Mouse (Mus musculus) ovary, postnatal 10 days (tissue): ENCODE measurements around the gene Nrg3.
"Not testable (repeated sequence)": the region's sequence is repeated elsewhere in the genome, so short reads cannot be mapped to it uniquely, and the experiment has no call there.

ENCODE experiments used
- DNase-seq: peaks from one replicate; pipeline ENCODE4 v3.0.0; 2022; ENCODE audit warnings: low spot score

Gene Nrg3

DNA sequence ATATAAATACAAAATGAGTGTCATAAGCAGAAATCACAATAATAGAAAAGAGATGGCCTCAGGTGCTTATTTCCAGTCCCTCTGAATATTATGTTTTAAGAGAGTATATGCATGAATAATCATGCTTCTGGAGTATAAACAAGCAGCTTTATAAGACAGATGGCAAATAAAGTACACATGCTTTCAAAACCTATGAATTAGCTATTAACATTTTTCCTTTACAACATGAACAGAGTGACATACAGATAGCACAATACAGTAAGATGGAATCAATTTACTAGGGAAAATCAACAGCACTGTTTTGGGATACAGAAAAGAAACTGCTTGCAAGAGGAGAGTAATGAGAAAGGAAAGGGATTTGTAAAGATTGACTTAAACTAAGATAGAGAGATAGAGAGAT lies 875.2 kb downstream of the Nrg3 start:
- no peak for DNase-seq

DNA sequence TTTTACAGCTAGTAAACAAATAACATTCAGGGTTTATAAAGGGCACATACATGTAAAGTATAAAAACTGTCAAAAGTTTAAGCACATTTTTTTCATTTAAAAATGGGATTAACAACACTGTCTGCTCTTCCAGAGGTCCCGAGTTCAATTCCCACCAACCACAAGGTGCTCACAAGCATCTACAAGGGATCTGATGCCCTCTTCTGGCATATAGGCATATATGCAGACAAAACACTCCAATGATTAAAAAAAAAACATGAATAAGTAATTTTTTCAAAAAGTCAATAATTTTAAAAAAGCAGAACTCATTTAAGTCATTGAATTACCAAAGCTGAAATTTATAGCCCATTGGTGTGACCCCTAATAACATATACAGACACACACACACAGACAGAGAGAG lies 878.6 kb downstream of the Nrg3 start:
- DNase-seq: no peak

- DNase-seq: no peak
These were observed 896.1 kb downstream of the Nrg3 start for GRCm38 (mm10) chr14:38576796-38577195.

- no peak for DNase-seq
These were observed 904.7 kb downstream of the Nrg3 start for GRCm38 (mm10) chr14:38568184-38568583.

DNA sequence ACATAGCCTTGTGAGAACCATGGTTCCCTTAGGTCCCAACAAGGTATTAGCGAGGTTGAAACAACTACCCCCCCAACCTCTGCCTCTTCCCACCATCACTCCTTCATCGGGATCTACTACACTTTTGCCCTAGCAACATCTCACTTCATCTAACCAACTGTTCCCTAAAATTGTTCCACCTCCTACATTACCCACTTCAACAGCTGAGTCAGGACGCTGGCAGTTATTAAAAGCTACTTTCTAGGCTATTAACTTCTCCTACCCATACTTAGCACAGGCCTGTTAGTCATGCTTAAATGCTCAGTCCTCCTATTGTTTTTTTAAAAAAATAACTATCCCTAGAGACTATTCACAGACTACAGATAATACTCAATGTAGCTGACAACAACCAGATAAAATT lies 906.7 kb downstream of the Nrg3 start:
- no peak for DNase-seq

- no peak for DNase-seq
These were observed 918.3 kb downstream of the Nrg3 start for GRCm38 (mm10) chr14:38554636-38555035.

DNA sequence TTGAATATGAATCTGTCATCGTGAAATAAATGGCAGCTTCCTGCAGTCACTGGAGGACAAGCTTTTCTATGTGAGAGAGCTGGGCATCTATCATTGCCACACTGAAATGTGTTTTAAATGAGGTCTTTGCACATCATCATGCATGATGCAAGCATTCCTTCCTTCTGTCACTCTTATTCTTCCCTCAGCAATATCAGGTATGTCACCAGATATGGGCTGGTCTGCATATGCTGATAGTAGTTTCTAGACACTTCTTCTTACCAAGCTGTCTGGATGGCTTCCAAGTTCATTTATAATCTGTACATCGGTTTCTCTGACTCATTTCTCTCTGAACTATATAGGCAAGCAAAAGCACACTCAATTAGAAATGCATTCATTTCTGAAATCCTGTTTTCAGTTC lies 925.6 kb downstream of the Nrg3 start:
- no peak for DNase-seq

GRCm38 (mm10) chr14:38535181-38535580 lies 937.7 kb downstream of the Nrg3 start:
- no peak for DNase-seq

- DNase-seq: no peak
These were observed 939.4 kb downstream of the Nrg3 start for GRCm38 (mm10) chr14:38533495-38533894.

- DNase-seq: no peak
These were observed 956.7 kb downstream of the Nrg3 start for GRCm38 (mm10) chr14:38516232-38516631.

GRCm38 (mm10) chr14:38509016-38509415 lies 963.9 kb downstream of the Nrg3 start:
- no peak for DNase-seq

- no peak for DNase-seq
These were observed 977.9 kb downstream of the Nrg3 start for GRCm38 (mm10) chr14:38494970-38495369.

- no peak for DNase-seq
These were observed 1025.8 kb downstream of the Nrg3 start for GRCm38 (mm10) chr14:38447086-38447485.

DNA sequence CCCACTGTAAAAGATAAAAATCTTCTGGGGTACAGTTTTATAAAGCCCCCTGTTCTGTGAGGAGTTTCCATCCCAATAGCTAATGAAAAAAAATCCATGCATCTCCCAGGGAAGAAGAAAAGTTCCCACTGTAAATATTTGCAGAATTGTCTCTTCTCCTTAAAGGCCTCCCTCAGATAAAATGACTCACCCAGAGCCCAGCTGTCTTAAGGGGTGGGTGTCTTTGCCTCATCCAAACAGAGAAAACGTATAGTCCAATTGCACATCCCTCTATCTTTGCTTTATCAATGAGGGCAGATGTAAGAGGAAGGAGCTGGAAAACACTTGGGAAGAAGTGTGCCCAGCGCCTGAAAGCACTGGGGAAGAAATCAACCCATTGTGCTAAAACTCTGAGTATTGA lies 1028.1 kb downstream of the Nrg3 start:
- no peak for DNase-seq

DNA sequence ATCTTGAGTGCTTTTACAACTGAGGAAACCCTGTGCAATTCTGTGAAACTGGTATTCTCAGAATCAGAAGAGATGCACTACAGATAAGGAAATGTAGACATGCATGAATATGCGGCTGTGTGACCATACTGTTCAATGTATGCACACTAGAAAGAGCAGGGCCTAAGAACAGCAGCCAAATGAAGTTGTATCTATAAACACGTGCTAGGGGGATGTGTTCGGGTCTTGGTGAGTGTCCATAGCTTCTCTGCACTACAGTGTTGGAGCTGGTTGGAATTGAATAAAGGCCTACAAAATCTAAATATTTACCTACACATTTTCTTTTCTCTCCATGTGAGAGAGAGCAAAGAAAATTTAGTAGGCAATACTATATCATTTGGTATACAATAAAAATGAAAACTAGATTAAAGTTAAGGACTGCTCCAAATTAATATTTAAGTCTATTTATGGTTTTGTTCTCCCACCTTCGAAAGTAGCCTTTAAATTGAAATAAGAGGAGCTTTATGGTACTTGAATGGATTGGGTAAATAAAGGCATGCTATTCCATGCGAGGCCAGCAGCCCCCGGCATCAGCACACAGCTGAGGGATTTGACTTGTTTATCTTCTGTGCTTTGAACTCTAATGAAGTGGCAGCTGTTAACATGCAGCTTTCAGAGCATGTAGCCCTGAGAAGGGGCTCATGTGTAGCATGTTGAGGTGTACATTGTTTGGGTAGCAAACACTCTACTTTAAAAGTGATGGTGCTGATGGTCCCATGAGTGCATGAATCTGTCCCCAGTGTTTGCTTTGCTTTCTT lies 1038.9 kb downstream of the Nrg3 start:
- DNase-seq: no peak

DNA sequence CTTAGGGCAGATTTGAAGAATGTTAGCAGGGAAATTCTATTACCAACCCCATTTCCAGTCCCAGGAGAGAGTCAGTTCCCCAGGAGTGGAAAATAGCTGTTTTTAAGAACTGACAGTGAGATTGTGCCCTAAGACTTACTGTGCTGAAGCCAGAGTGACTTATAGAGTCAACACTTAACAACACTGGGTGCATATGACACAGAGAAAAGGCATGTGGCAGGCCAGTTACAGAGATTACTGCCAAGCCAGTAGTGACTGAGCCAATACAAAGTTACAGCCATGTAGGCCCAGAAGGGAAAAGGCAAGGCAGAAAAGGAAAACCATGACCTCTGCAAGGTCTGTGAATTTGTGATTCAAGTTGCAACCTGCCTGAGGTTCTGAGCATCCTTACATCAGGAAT lies 1098.2 kb downstream of the Nrg3 start:
- DNase-seq: no peak

GRCm38 (mm10) chr14:38340967-38341366 lies 1131.9 kb downstream of the Nrg3 start:
- DNase-seq: no peak

GRCm38 (mm10) chr14:38322841-38323240 lies 1150.0 kb downstream of the Nrg3 start:
- not testable (repeated sequence) for DNase-seq

GRCm38 (mm10) chr14:38320619-38321340 lies 1152.1 kb downstream of the Nrg3 start:
- DNase-seq: no peak
